Mouse (Mus musculus): ENCODE data around the gene Gja10.

The Gja10 gene

DNA sequence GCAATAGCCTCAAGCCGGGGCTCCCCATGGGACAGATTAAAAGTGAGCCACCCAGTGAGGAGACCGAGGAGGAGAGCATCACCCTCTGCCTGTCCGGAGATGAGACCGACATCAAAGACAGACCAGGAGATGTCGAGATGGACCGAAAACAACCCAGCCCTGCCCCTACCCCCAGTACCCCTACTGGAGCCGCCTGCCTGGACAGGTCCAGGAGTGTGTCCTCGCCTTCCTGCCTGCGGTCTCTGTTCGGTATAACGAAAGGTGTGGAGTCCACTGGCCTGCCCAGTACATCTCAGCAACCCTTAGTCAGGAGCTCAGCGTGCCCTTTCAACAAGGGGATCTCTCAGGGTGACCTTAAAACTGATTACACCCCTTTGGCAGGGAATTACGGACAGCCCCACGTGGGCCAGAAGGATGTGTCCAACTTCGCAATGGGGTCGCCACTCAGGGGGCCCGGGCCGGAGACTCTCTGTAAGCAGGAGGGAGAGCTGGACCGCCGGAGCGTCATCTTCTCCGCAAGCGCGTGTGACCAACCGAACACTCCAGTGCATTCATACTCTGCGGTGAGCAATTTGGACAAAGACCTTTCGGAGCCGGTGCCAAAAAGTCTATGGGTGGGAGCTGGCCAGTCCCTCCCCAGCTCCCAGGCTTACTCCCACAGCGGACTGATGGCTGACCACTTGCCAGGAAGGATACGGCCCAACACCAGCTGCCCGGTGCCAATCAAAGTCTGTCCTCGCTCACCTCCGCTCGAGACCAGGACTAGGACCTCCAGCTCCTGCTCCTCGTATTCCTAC, 40.0 kb downstream of the Gja10 start:
- ATAC-seq (ENCODE audit: insufficient number of reproducible peaks, low FRiP score, low TSS enrichment) = peak; percentile 21; the same call in 1 of the 2 replicates

- peak; percentile 87 for ATAC-seq (ENCODE audit: insufficient number of reproducible peaks, low FRiP score, low TSS enrichment)
Measured at GRCm38 (mm10) chr4:32561555-32562095, 40.9 kb downstream of the Gja10 start.

DNA sequence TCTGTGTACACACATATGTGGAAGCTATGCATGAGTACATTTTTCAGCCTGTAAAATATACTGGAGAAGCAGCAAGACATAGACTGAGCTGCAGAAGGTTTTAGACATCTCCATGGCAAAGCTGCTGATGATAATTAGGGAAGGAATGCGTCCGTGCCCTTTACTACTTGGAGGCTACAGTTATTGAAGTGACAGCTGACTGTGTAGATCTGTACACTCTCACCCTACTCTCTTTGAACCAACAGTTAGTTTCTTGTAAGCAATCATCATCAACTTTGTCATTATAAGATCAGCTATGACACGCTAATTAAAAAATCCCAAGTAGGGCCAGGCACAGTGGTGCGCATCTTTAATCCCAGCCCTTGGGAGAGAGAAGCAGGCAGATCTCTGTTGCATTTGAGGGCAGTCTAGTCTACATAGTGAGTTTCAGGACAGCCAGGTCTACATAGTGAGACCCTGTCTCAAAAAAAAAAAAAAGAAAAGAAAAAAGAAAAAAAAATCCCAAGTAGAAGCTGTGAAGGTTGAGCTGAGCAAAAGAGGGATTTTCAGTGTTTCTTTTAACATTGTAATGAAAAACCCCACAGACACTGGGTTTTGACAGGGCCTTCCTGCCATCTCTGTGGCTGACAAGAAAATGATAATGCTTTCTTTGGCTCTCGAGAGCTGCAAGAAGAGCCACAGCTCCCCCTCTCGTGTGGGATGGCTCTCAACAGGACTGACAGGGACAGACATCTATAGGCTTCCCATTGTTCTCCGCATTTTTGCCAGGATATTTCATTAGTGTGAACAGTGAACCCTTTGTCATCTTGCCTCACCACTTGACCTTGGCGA, 41.6 kb downstream of the Gja10 start:
- ATAC-seq (ENCODE audit: insufficient number of reproducible peaks, low FRiP score, low TSS enrichment) = peak; percentile 27; the same call in 1 of the 2 replicates

- no peak for ATAC-seq (ENCODE audit: insufficient number of reproducible peaks, low FRiP score, low TSS enrichment)
Measured at GRCm38 (mm10) chr4:32560246-32560645, 42.3 kb downstream of the Gja10 start.

DNA sequence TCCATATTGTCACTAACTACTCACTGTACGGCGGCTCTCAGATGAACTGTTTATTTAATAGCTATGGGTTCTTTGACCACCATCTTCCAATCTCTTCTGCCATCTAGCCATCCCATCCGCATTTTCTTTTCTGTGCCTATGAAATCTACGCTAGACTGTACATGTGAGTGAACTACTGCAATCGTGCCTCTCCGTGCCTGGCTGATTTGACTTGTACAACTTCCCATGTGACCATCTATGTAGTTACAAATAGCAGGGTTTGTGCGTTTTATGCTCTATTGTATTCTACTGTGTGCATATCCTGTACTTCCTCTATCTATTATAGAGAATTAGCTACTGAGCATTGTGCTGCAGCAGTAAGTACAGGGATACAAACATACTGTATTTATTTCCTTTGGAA, 47.1 kb downstream of the Gja10 start:
- no peak for ATAC-seq (ENCODE audit: insufficient number of reproducible peaks, low FRiP score, low TSS enrichment)

DNA sequence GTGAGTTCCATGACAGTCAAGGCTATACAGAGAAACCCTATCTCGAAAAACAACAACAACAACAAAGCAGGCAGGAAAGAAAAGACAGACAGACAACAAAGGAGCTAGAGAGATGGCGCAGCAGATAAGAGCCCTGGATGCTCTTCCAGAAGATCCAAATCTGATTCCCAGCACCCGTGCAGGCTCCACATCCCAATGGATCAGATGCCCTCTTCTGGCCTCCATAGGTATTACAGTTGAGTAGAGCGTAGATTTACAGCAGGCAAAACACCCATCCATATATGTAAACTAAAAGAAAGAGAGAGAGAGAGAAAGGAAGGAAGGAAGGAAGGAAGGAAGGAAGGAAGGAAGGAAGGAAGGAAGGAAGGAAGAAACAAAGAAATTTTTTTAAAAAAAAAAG, 51.2 kb downstream of the Gja10 start:
- ATAC-seq (ENCODE audit: insufficient number of reproducible peaks, low FRiP score, low TSS enrichment) = no peak

DNA sequence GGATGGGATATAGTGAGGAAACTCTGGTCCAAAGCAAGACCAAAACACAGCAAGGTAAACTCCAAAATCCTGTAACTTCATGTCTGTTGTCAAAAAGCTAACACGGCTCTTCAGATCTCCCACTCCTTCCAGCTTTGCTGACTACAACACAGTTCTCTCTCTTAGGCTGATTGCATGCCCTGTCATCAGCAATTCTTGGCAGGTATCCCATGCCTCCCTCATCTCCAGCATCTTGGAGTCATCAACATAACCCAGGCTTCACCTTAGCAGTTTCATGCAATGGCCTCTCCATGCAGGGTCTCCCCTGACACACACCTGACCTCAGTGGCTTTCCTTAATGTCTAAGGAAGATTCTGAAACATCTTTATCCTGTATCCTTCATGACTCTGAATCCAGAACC, 53.4 kb downstream of the Gja10 start:
- ATAC-seq (ENCODE audit: insufficient number of reproducible peaks, low FRiP score, low TSS enrichment) = no peak

Measured in cerebellum, adult (tissue).